Mouse (Mus musculus): ENCODE results near the gene Gm28551. TPM values are rescaled to one million over a fixed set of nuclear protein-coding genes. Genes with fewer than 3 reads are reported as not detected.
"Not testable (repeated sequence)": the region's sequence is repeated elsewhere in the genome, so short reads cannot be mapped to it uniquely, and the experiment has no call there.

The Gm28551 gene
- polyA plus RNA-seq, 1 experiment, result not detected

- peaks cover 5% of the 10 kb centered on the region for H3K9me3 ChIP-seq (ENCODE audit: control insufficient read depth, low read length)
- TF ChIP-seq GATA1 (IDR thresholded peaks at IDR 0.05; ENCODE audit: low read length) (no peak), TAL1 (IDR thresholded peaks at IDR 0.05; ENCODE audit: low read length) (no peak)
- H3K4me3 ChIP-seq (replicated peaks), result no peak overlapping the region
- no peaks in the 10 kb centered on the region; the same call in 1 of the 2 replicates for H3K36me3 ChIP-seq (ENCODE audit: control insufficient read depth)
- no peaks in the 10 kb centered on the region for H3K27me3 ChIP-seq (ENCODE audit: control insufficient read depth)
- peaks cover 41% of the 10 kb centered on the region for H3K4me1 ChIP-seq (ENCODE audit: control insufficient read depth)
These were observed 17.0 kb downstream of the Gm28551 start for GRCm38 (mm10) chr1:53335465-53335864.

GRCm38 (mm10) chr1:53333527-53333926 is 18.9 kb downstream of the Gm28551 start:
- peaks cover 40% of the 10 kb centered on the region for H3K4me1 ChIP-seq (ENCODE audit: control insufficient read depth)
- H3K4me3 ChIP-seq (replicated peaks); H3K36me3 ChIP-seq (ENCODE audit: control insufficient read depth); H3K27me3 ChIP-seq (ENCODE audit: control insufficient read depth); H3K9me3 ChIP-seq (ENCODE audit: control insufficient read depth, low read length): not testable (repeated sequence)

- H3K4me1 ChIP-seq (ENCODE audit: control insufficient read depth), result peaks cover 30% of the 10 kb centered on the region
- peaks cover 49% of the 10 kb centered on the region for H3K36me3 ChIP-seq (ENCODE audit: control insufficient read depth)
- no peaks in the 10 kb centered on the region for H3K27me3 ChIP-seq (ENCODE audit: control insufficient read depth)
- H3K4me3 ChIP-seq (replicated peaks), result no peak overlapping the region
- no peak for TF ChIP-seq TAL1 (IDR thresholded peaks at IDR 0.05; ENCODE audit: low read length)
- no peak for TF ChIP-seq GATA1 (IDR thresholded peaks at IDR 0.05; ENCODE audit: low read length)
- H3K9me3 ChIP-seq (ENCODE audit: control insufficient read depth, low read length), result no peaks in the 10 kb centered on the region
These were observed 27.5 kb downstream of the Gm28551 start for GRCm38 (mm10) chr1:53324827-53325494.

GRCm38 (mm10) chr1:53324277-53324676 is 28.2 kb downstream of the Gm28551 start:
- H3K4me3 ChIP-seq (replicated peaks), result no peak overlapping the region
- peaks cover 30% of the 10 kb centered on the region for H3K4me1 ChIP-seq (ENCODE audit: control insufficient read depth)
- peaks cover 55% of the 10 kb centered on the region for H3K36me3 ChIP-seq (ENCODE audit: control insufficient read depth)
- no peaks in the 10 kb centered on the region for H3K9me3 ChIP-seq (ENCODE audit: control insufficient read depth, low read length)
- no peaks in the 10 kb centered on the region for H3K27me3 ChIP-seq (ENCODE audit: control insufficient read depth)
- TF ChIP-seq TAL1 (IDR thresholded peaks at IDR 0.05; ENCODE audit: low read length) (no peak), GATA1 (IDR thresholded peaks at IDR 0.05; ENCODE audit: low read length) (no peak)

- Histone ChIP-seq H3K27me3 (ENCODE audit: control insufficient read depth) (no peaks in the 10 kb centered on the region), H3K9me3 (ENCODE audit: control insufficient read depth, low read length) (no peaks in the 10 kb centered on the region), H3K4me3 (replicated peaks) (no peak overlapping the region), H3K4me1 (ENCODE audit: control insufficient read depth) (peaks cover 28% of the 10 kb centered on the region), H3K36me3 (ENCODE audit: control insufficient read depth) (peaks cover 64% of the 10 kb centered on the region)
- no peak for TF ChIP-seq TAL1 (IDR thresholded peaks at IDR 0.05; ENCODE audit: low read length)
- no peak for TF ChIP-seq GATA1 (IDR thresholded peaks at IDR 0.05; ENCODE audit: low read length)
These were observed 29.2 kb downstream of the Gm28551 start for GRCm38 (mm10) chr1:53323254-53323653.

- Histone ChIP-seq H3K4me1 (ENCODE audit: control insufficient read depth) (peaks cover 27% of the 10 kb centered on the region), H3K36me3 (ENCODE audit: control insufficient read depth) (peaks cover 77% of the 10 kb centered on the region)
These were observed 30.7 kb downstream of the Gm28551 start for GRCm38 (mm10) chr1:53321662-53322344.

GRCm38 (mm10) chr1:53312989-53313967 is 39.2 kb downstream of the Gm28551 start, which contains the start of gene Osgepl1:
Gene Osgepl1, plus strand, starts transcription at chr1:53313624.
- TF ChIP-seq GATA1 (IDR thresholded peaks at IDR 0.05; ENCODE audit: low read length) (no peak), TAL1 (IDR thresholded peaks at IDR 0.05; ENCODE audit: low read length) (no peak)
- Histone ChIP-seq H3K4me1 (ENCODE audit: control insufficient read depth) (peaks cover 11% of the 10 kb centered on the region), H3K36me3 (ENCODE audit: control insufficient read depth) (peaks cover 58% of the 10 kb centered on the region), H3K27me3 (ENCODE audit: control insufficient read depth) (no peaks in the 10 kb centered on the region), H3K9me3 (ENCODE audit: control insufficient read depth, low read length) (no peaks in the 10 kb centered on the region), H3K4me3 (replicated peaks) (peak within 1 kb of the TSS; percentile 86)

More at GRCm38 (mm10) chr1:53321662-53322344, 30.7 kb downstream of the Gm28551 start:
- Histone ChIP-seq H3K9me3 (ENCODE audit: control insufficient read depth, low read length) (no peaks in the 10 kb centered on the region), H3K27me3 (ENCODE audit: control insufficient read depth) (no peaks in the 10 kb centered on the region), H3K4me3 (replicated peaks) (no peak overlapping the region)
- TF ChIP-seq TAL1 (IDR thresholded peaks at IDR 0.05; ENCODE audit: low read length) (no peak), GATA1 (IDR thresholded peaks at IDR 0.05; ENCODE audit: low read length) (no peak)

- peaks cover 60% of the 10 kb centered on the region for H3K36me3 ChIP-seq (ENCODE audit: control insufficient read depth)
- no peaks in the 10 kb centered on the region for H3K27me3 ChIP-seq (ENCODE audit: control insufficient read depth)
- no peak for TF ChIP-seq GATA1 (IDR thresholded peaks at IDR 0.05; ENCODE audit: low read length)
- no peak for TF ChIP-seq TAL1 (IDR thresholded peaks at IDR 0.05; ENCODE audit: low read length)
- H3K9me3 ChIP-seq (ENCODE audit: control insufficient read depth, low read length), result no peaks in the 10 kb centered on the region
- no peak overlapping the region for H3K4me3 ChIP-seq (replicated peaks)
- H3K4me1 ChIP-seq (ENCODE audit: control insufficient read depth), result peaks cover 22% of the 10 kb centered on the region
These were observed 52.0 kb downstream of the Gm28551 start for GRCm38 (mm10) chr1:53300506-53300905.

Measured in erythroblast, embryonic 14.5 days (primary cell).